Mouse (Mus musculus) hindbrain, embryonic 11.5 days (tissue): ENCODE measurements around the gene Cdcp1. TPM values are rescaled to one million over a fixed set of nuclear protein-coding genes. Genes with fewer than 3 reads are reported as not detected.

Experiments used
- ATAC-seq: fragments of 200-750 bp; cut with Nextera tagmentation; 2 replicates; pipeline ENCODE4 v1.8.0; 2017; ENCODE audit warnings: mild to moderate bottlenecking, moderate TSS enrichment, moderate library complexity; ENCODE audit not compliant: low FRiP score
- DNase-seq: peaks from one replicate; pipeline ENCODE4 v3.0.0-alpha.2; 2015; ENCODE audit warnings: low spot score
- H3K27ac ChIP-seq: fragments of 300-500 bp; sonication (generic); 2 replicates; pipeline ENCODE4 v1.5.1; 2014; ENCODE audit warnings: mild to moderate bottlenecking, low read depth, low read length
- H3K27me3 ChIP-seq: fragments of 300-500 bp; sonication (generic); 2 replicates; pipeline ENCODE4 v1.6.1; 2014; ENCODE audit warnings: mild to moderate bottlenecking, low read length, moderate library complexity, mixed read lengths; ENCODE audit not compliant: control insufficient read depth, insufficient read depth
- H3K36me3 ChIP-seq: fragments of 300-500 bp; sonication (generic); 2 replicates; pipeline ENCODE4 v1.6.1; 2014; ENCODE audit warnings: mild to moderate bottlenecking, low read length, moderate library complexity, mixed read lengths; ENCODE audit not compliant: control insufficient read depth, insufficient read depth
- H3K4me1 ChIP-seq: fragments of 300-500 bp; sonication (generic); replicated peaks from 2 replicates; pipeline ENCODE4 v1.6.1; 2014; ENCODE audit warnings: low read length, mixed read lengths; ENCODE audit not compliant: control insufficient read depth, insufficient read depth
- H3K4me2 ChIP-seq: fragments of 300-500 bp; sonication (generic); replicated peaks from 2 replicates; pipeline ENCODE4 v1.6.1; 2014; ENCODE audit warnings: mild to moderate bottlenecking, low read depth, low read length
- H3K4me3 ChIP-seq: fragments of 300-500 bp; sonication (generic); 2 replicates; pipeline ENCODE4 v1.5.1; 2014; ENCODE audit warnings: low read depth, low read length
- H3K9ac ChIP-seq: fragments of 300-500 bp; sonication (generic); 2 replicates; pipeline ENCODE4 v1.6.1; 2014; ENCODE audit warnings: low read depth, low read length
- H3K9me3 ChIP-seq: fragments of 300-500 bp; sonication (generic); 2 replicates; pipeline ENCODE4 v1.6.1; 2016; ENCODE audit warnings: low read length; ENCODE audit not compliant: control insufficient read depth
- WGBS: fragments of 180-500 bp; shearing (Covaris S2); extraction: QIAGEN DNeasy Blood & Tissue Kit; methylation state at CpG from one replicate; pipeline ENCODE4 v1.1.7; 2014; 5-methylcytosine and 5-hydroxymethylcytosine counted together
- polyA plus RNA-seq: library from polyadenylated mRNA; unstranded; fragments of >200 nt; fragmentation: Nextera tagmentation; extraction: Ambion mirVana; gene quantifications from 2 replicates; pipeline ENCODE4 v1.2.1, GENCODE M21; 2014

The Cdcp1 gene
- polyA plus RNA-seq, 1 experiment from 2014 or later = 1.2 TPM

GRCm38 (mm10) chr9:123152026-123152425 is 63.8 kb downstream of the Cdcp1 start:
- Histone ChIP-seq H3K4me3 (no peak overlapping the region), H3K9ac (no peak overlapping the region), H3K9me3 (no peaks in the 10 kb centered on the region), H3K27ac (no peak overlapping the region), H3K36me3 (no peaks in the 10 kb centered on the region), H3K27me3 (no peaks in the 10 kb centered on the region), H3K4me1 (no peaks in the 10 kb centered on the region), H3K4me2 (no peak overlapping the region)
- ATAC-seq (no peak), DNase-seq (no peak)
- WGBS = 80% methylated on average over 3 of the region's 3 CpGs

- Histone ChIP-seq H3K4me3 (no peak overlapping the region), H3K27ac (no peak overlapping the region), H3K9ac (no peak overlapping the region), H3K4me1 (no peaks in the 10 kb centered on the region), H3K27me3 (no peaks in the 10 kb centered on the region), H3K4me2 (no peak overlapping the region), H3K9me3 (no peaks in the 10 kb centered on the region), H3K36me3 (no peaks in the 10 kb centered on the region)
- 67% methylated on average over 1 of the region's 1 CpGs for WGBS
- DNase-seq = no peak
- no peak for ATAC-seq
These were observed 64.3 kb downstream of the Cdcp1 start for GRCm38 (mm10) chr9:123151561-123151960.

GRCm38 (mm10) chr9:123150241-123151020 is 65.4 kb downstream of the Cdcp1 start, which contains the start of gene Clec3b:
Clec3b (plus strand) TSS chr9:123150946.
- ATAC-seq (no peak), DNase-seq (no peak)
- Histone ChIP-seq H3K9me3 (no peaks in the 10 kb centered on the region), H3K27me3 (no peaks in the 10 kb centered on the region), H3K27ac (no peak within 1 kb of the TSS), H3K4me2 (no peak within 1 kb of the TSS), H3K4me3 (no peak within 1 kb of the TSS), H3K4me1 (no peaks in the 10 kb centered on the region), H3K36me3 (no peaks in the 10 kb centered on the region), H3K9ac (no peak within 1 kb of the TSS)
- WGBS = 88% methylated on average over 5 of the region's 5 CpGs

- Histone ChIP-seq H3K27me3 (no peaks in the 10 kb centered on the region), H3K4me1 (no peaks in the 10 kb centered on the region), H3K4me3 (no peak overlapping the region), H3K36me3 (no peaks in the 10 kb centered on the region), H3K27ac (no peak overlapping the region), H3K9me3 (no peaks in the 10 kb centered on the region), H3K9ac (no peak overlapping the region), H3K4me2 (no peak overlapping the region)
- 81% methylated on average over 5 of the region's 5 CpGs for WGBS
- ATAC-seq (no peak), DNase-seq (no peak)
These were observed 67.4 kb downstream of the Cdcp1 start for GRCm38 (mm10) chr9:123148430-123148829.

- Histone ChIP-seq H3K9me3 (no peaks in the 10 kb centered on the region), H3K27ac (no peak overlapping the region), H3K4me3 (no peak overlapping the region), H3K4me1 (no peaks in the 10 kb centered on the region), H3K27me3 (no peaks in the 10 kb centered on the region), H3K9ac (no peak overlapping the region), H3K36me3 (peaks cover 8% of the 10 kb centered on the region), H3K4me2 (no peak overlapping the region)
- ATAC-seq (no peak), DNase-seq (no peak)
- 90% methylated on average over 4 of the region's 4 CpGs for WGBS
These were observed 75.8 kb downstream of the Cdcp1 start for GRCm38 (mm10) chr9:123139887-123140614.

- no peaks in the 10 kb centered on the region for H3K27me3 ChIP-seq
- no peak overlapping the region for H3K4me2 ChIP-seq
- no peak overlapping the region for H3K27ac ChIP-seq
- peak; percentile 59; the same call in 1 of the 2 replicates for ATAC-seq
- DNase-seq = peak; percentile 16
- H3K9ac ChIP-seq = no peak overlapping the region
- H3K36me3 ChIP-seq = peaks cover 8% of the 10 kb centered on the region
- 73% methylated on average over 5 of the region's 5 CpGs for WGBS
- H3K4me1 ChIP-seq = no peaks in the 10 kb centered on the region
- H3K9me3 ChIP-seq = no peaks in the 10 kb centered on the region
- no peak overlapping the region for H3K4me3 ChIP-seq
These were observed 76.9 kb downstream of the Cdcp1 start for GRCm38 (mm10) chr9:123138891-123139474.

- Histone ChIP-seq H3K27ac (no peak overlapping the region), H3K36me3 (peaks cover 10% of the 10 kb centered on the region), H3K9ac (no peak overlapping the region), H3K4me2 (no peak overlapping the region), H3K4me1 (no peaks in the 10 kb centered on the region), H3K4me3 (no peak overlapping the region), H3K9me3 (no peaks in the 10 kb centered on the region), H3K27me3 (no peaks in the 10 kb centered on the region)
- DNase-seq (no peak), ATAC-seq (no peak)
- WGBS = 93% methylated on average over 7 of the region's 7 CpGs
These were observed 78.7 kb downstream of the Cdcp1 start for GRCm38 (mm10) chr9:123136953-123137682.

GRCm38 (mm10) chr9:123132994-123133393 is 82.8 kb downstream of the Cdcp1 start:
- Histone ChIP-seq H3K4me3 (no peak overlapping the region), H3K4me1 (no peaks in the 10 kb centered on the region), H3K4me2 (no peak overlapping the region), H3K27ac (no peak overlapping the region), H3K27me3 (no peaks in the 10 kb centered on the region), H3K9ac (no peak overlapping the region), H3K36me3 (peaks cover 13% of the 10 kb centered on the region), H3K9me3 (no peaks in the 10 kb centered on the region)
- DNase-seq = no peak
- no peak for ATAC-seq
- WGBS = 94% methylated on average over 3 of the region's 3 CpGs
